Mouse (Mus musculus) gastrocnemius, adult 18-20 months (tissue): Measurements from ENCODE around the gene Ms4a13. TPM values are rescaled to one million over a fixed set of nuclear protein-coding genes. Genes with fewer than 3 reads are reported as not detected.
"Not testable (repeated sequence)": the region's sequence is repeated elsewhere in the genome, so short reads cannot be mapped to it uniquely, and the experiment has no call there.

ENCODE experiments used
- DNase-seq: peaks from one replicate; pipeline ENCODE4 v3.0.0; 2021; ENCODE audit warnings: low spot score
- long read RNA-seq, 2 experiments: library from polyadenylated mRNA; stranded (forward); transcript quantifications; one replicate each; pipeline ENCODE4 v2.0.0; 2021
- total RNA-seq, 2 experiments: library from RNA; stranded (reverse); gene quantifications; 2 replicates each; pipeline ENCODE4 v1.2.3; 2021

Ms4a13 gene
- not detected for total RNA-seq
- long read RNA-seq, experiment 1, result 0 reads
- long read RNA-seq, experiment 2, result 0 reads

GRCm38 (mm10) chr19:11196546-11196945, at the start of gene Ms4a13:
Gene Ms4a13 (minus strand): TSS chr19:11196737.
- no peak for DNase-seq

DNA sequence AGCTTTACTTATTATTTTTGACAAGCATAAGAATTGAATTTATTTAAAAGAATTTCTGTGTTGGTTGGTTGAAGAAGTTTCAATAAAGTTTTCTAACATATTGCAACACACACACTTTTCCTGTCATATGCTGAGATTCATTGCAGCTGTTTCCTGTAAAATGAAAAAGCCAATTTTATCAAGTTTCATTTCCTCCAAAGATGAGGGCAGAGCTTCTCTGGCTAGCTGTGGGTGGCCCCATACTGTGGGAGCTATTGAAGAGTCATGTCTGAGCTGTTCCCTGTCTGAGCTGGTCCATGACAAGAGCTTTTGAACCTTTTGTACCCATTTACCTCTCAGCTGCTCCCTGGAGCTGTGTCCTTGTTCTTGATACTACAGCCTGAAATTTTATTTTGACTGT, 47.7 kb upstream of the Ms4a13 start:
- DNase-seq, result no peak

DNA sequence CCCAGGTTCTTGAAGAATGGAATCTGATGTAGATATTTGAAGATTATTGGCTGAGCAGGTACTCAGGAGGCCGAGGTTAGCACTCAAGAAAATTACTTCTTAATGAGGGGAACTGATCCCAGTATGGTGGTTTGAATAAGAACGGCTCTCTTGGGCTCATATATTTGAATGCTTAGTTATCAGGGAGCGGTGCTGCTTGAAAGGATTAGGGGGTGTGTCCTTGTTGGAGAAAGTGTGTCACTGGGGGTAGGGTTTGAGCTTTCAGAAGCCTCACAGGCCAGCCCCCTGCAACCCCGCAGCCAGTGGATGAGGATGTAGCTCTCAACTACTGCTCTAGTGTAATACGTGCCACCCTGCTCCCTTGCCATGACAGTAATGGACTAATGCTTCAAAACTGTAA, 46.0 kb upstream of the Ms4a13 start:
- no peak for DNase-seq

- no peak for DNase-seq
Observed at GRCm38 (mm10) chr19:11235820-11236219, 39.3 kb upstream of the Ms4a13 start.

DNA sequence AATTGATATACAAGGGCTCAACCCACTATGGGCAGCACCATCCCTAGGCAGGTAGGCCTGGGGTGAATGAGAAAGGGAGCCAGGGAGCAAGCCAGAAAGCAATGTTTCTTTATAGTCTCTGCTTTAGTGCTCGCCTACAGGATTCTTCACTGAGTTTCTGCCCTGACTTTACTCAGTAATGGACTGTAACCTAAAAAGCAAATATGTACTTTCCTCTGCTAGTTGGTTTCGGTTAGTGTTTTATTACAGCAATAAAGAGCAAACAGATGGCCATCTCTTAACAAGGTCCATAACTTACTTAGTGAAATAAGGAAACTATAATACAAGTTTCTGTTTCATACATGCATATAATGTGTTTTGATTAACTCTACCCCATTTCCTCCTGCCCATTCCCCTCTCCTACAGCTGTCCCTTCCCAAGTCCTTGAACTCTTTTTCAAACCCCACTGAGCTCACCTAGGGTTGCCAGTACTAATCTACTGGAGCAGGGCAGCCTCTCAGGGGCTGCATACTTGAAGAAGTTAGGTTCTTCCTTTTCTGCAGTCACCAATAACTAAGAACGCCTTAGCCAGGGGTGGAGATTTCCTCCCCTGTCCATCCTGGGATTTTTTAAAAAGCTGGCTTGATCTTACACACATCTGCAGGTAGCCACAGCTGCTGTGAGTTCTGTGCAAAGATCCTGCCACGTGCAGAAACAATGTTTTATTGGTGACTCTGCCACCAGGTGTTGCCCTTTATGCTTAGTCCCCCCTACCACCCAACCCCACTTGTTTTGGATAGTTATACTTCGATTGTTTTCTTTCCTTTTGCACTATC, 38.6 kb upstream of the Ms4a13 start:
- no peak for DNase-seq

- DNase-seq, result no peak
Observed at GRCm38 (mm10) chr19:11234244-11234643, 37.7 kb upstream of the Ms4a13 start.

DNA sequence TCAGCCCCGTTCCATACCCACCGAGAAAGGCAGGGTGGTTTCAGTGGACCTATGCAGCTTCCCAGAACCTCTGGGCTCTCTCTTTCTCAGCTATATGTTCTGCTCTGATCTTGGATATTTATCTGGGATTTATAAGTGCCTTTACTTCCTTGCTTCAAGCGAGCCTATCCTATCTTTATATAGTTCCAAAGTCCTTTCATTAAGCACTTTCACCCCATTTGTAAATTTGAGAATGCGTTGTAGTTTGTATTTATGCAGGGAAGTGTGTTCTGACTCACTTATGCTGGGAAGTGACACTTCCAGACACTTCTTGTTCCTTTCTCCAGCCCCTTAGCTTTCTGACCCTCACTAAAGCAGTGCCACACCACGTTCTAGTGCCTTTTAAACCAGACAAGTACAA, 35.8 kb upstream of the Ms4a13 start, which contains the start of gene Ms4a12:
Gene Ms4a12, minus strand, starts transcription at position 101 of the 400 bp plus-strand sequence.
- no peak for DNase-seq

GRCm38 (mm10) chr19:11192552-11192951, 4.0 kb downstream of the Ms4a13 start:
- DNase-seq, result no peak

DNA sequence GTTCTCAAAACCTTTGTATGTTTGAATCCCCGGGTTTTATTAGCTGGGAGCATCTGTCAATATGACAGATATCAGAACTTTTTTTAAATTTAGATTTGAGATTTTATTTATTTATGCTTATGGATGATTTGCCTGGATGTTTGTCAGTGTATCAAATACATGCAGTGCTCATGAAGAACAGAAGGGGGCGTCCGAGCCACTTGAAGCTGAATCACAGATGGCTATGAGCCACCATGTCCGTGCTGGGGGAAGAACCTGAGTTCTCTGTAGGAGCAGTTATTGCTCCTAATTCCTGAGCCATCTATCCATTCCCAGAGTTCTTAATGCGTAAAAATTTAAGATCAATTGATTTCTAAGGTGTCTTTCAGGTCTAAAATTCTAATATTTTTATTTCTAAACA, 12.4 kb downstream of the Ms4a13 start:
- peak; percentile 11 for DNase-seq

DNA sequence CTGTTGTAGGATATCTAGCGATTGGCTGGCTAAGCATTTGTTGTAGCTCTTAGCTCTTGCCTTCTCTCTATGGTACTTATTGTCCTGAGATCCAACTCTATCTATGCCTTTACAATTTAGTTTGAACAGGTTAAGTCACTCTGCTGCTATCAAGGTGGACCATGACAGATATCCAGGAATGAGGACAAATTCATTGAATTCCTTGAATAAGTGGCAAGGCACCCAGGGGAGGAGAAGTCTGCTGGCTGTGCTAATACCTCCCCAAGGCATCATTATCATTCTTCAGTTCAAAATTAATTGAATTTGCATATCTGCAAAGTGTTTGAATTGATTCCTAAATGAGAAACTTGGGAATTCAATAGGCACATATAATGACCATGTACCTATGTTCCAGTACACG, 19.1 kb downstream of the Ms4a13 start:
- no peak for DNase-seq

- no peak for DNase-seq
Observed at GRCm38 (mm10) chr19:11165172-11165571, 31.4 kb downstream of the Ms4a13 start, which contains the start of gene 1700025F22Rik. Gene 1700025F22Rik (minus strand): TSS chr19:11165320.

GRCm38 (mm10) chr19:11157890-11158289, 38.6 kb downstream of the Ms4a13 start:
- not testable (repeated sequence) for DNase-seq

DNA sequence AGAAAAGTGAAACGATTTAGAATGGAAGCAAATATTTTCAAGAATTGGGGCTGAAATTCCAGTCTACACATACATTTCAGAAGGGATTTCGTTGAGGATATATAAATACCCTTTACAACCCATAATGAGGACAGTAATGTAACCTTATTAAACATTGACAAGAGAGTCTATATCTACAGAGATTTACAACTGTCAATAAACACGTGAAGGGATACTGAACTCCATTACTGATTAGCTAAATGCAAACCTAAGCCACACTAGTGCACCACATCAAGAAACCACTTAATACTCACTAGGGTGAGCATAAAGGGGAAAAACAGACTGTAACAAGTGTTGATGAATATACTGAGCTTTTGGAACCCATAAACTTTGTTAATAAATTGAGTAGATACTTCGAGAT, 61.2 kb downstream of the Ms4a13 start:
- DNase-seq, result no peak

DNA sequence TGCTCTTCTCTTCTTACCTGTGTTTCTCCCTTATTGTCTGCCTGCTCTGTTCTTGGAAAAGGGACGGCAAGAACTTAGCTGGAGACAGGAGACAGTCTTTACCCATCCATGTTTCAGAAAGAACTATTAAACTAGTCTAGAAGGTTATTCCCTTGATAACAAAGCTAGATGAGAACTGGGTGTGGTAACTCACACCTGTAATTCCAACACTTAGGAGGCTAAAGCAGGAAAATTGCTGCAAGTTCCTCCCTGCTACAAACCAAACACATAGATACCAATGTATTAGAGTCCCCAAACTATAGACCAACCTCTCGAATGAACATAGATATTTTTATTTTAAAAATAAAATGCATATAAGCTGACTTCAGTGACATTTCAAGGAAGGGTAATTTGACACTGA, 61.7 kb downstream of the Ms4a13 start:
- no peak for DNase-seq

GRCm38 (mm10) chr19:11130776-11131175, 65.8 kb downstream of the Ms4a13 start, which contains the start of gene 1700017D01Rik:
Gene 1700017D01Rik (minus strand): TSS chr19:11130876.
- not testable (repeated sequence) for DNase-seq

DNA sequence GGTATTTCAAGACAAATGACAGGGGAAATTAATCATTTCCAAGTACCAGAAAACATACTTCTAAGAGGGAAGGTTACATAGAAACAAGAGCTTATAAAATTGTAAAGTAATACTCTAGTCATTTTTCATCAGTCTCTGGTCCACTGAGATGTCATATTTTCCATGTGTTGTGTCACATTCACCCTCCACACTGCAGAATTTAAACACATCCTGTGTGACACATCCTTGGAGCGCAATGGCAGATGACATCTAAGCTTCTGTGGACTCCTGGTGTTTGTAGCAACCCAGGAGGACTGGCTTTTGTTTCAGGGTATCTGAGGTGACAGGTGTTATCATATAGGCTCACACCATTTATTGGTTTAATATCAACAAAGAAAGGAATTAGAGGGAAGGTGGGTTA, 66.8 kb downstream of the Ms4a13 start:
- no peak for DNase-seq

DNA sequence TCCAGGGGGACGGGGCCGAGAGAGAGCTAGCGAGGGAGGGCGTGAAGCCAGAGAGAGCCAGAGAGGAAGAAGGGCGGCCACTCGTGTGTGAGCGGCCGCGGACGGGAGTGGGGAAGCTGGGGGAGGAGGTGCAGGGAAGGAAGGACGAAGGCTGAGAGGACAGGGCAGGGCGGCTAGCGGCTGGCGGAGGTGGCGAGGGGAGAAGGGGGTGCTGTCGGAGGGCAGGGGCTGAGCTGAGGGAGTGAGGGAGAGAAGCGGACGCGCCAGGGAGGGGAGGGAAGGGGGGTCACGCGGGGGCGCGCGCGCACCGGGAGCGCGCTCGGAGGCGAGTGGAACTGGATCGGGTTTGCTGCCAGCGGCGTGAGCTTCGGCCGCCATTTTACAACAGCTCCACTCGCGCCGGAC, 75.5 kb downstream of the Ms4a13 start:
- peak; percentile 3 for DNase-seq

Other genes with a start within 250 kb of the Ms4a13 start
- 10 to 100 TPM; 12.6 to 14.5 TPM for gene Ccdc86, start 247.5 kb downstream of the Ms4a13 start, total RNA-seq
- gene Ms4a10, start 222.1 kb downstream of the Ms4a13 start, total RNA-seq, result not detected
- not detected for gene Ms4a15, start 203.5 kb downstream of the Ms4a13 start, total RNA-seq
- not detected for gene Ms4a18, start 178.7 kb downstream of the Ms4a13 start, total RNA-seq
- gene Ms4a8a, start 115.6 kb downstream of the Ms4a13 start, total RNA-seq, result under 1 TPM; 0.69 to 0.84 TPM
- not detected for gene 1700017D01Rik, start 65.9 kb downstream of the Ms4a13 start, total RNA-seq
- gene 1700025F22Rik, start 31.4 kb downstream of the Ms4a13 start, total RNA-seq, result not detected
- gene Ms4a12, start 35.7 kb upstream of the Ms4a13 start, total RNA-seq, result not detected
- gene Ms4a1, start 69.5 kb upstream of the Ms4a13 start, total RNA-seq, result under 1 TPM in 1 of 2 experiments, not detected in 1; 0.09 TPM
- not detected for gene Ms4a5, start 87.1 kb upstream of the Ms4a13 start, total RNA-seq
- gene Ms4a14, start 117.7 kb upstream of the Ms4a13 start, total RNA-seq, result under 1 TPM in 1 of 2 experiments, not detected in 1; 0.05 TPM
- gene Ms4a7, start 139.4 kb upstream of the Ms4a13 start, total RNA-seq, result under 1 TPM; 0.32 to 0.76 TPM
- 1 to 10 TPM; 1.9 TPM for gene Ms4a4a, start 178.8 kb upstream of the Ms4a13 start, total RNA-seq
- not detected for gene Ms4a4c, start 208.0 kb upstream of the Ms4a13 start, total RNA-seq
- gene Ms4a4b, start 246.8 kb upstream of the Ms4a13 start, total RNA-seq, result not detected